Mouse (Mus musculus): ENCODE results near the gene Egln3. TPM values are rescaled to one million over a fixed set of nuclear protein-coding genes. Genes with fewer than 3 reads are reported as not detected.

Gene Egln3
- polyA plus RNA-seq (2015; fragmentation: Nextera tagmentation; extraction: Ambion mirVana): 7.1 and 8.7 TPM in 2 replicates

- peak; percentile 90 for ATAC-seq
- no peak within 1 kb of the TSS for H3K27ac ChIP-seq (ENCODE audit: low read length)
- peak within 1 kb of the TSS; percentile 51 for H3K9ac ChIP-seq (replicated peaks; ENCODE audit: low read depth, low read length)
- peak within 1 kb of the TSS; percentile 59 for H3K4me3 ChIP-seq (replicated peaks; ENCODE audit: low read length)
- H3K9me3 ChIP-seq (ENCODE audit: control insufficient read depth, low read length): no peaks in the 10 kb centered on the region
- H3K4me1 ChIP-seq (replicated peaks; ENCODE audit: control insufficient read depth, insufficient read depth, low read length): peaks cover 18% of the 10 kb centered on the region
- under 1% methylated on average over 25 of the region's 25 CpGs for WGBS
- no peaks in the 10 kb centered on the region for H3K27me3 ChIP-seq (replicated peaks; ENCODE audit: control insufficient read depth, insufficient read depth, low read length)
- H3K4me2 ChIP-seq (ENCODE audit: low read length): peak within 1 kb of the TSS; percentile 94
- no peaks in the 10 kb centered on the region for H3K36me3 ChIP-seq (ENCODE audit: control insufficient read depth, insufficient read depth)
Observed at GRCm38 (mm10) chr12:54203656-54204045, at the start of gene Egln3. Gene Egln3 (minus strand): TSS chr12:54203860.

GRCm38 (mm10) chr12:54253449-54253848 is 49.8 kb upstream of the Egln3 start:
- Histone ChIP-seq H3K27ac (ENCODE audit: low read length) (no peak overlapping the region), H3K9me3 (ENCODE audit: control insufficient read depth, low read length) (no peaks in the 10 kb centered on the region), H3K36me3 (ENCODE audit: control insufficient read depth, insufficient read depth) (no peaks in the 10 kb centered on the region), H3K4me3 (replicated peaks; ENCODE audit: low read length) (no peak overlapping the region), H3K4me2 (ENCODE audit: low read length) (no peak overlapping the region), H3K9ac (replicated peaks; ENCODE audit: low read depth, low read length) (no peak overlapping the region), H3K27me3 (replicated peaks; ENCODE audit: control insufficient read depth, insufficient read depth, low read length) (no peaks in the 10 kb centered on the region), H3K4me1 (replicated peaks; ENCODE audit: control insufficient read depth, insufficient read depth, low read length) (no peaks in the 10 kb centered on the region)
- WGBS: 92% methylated on average over 4 of the region's 4 CpGs
- no peak for ATAC-seq

DNA sequence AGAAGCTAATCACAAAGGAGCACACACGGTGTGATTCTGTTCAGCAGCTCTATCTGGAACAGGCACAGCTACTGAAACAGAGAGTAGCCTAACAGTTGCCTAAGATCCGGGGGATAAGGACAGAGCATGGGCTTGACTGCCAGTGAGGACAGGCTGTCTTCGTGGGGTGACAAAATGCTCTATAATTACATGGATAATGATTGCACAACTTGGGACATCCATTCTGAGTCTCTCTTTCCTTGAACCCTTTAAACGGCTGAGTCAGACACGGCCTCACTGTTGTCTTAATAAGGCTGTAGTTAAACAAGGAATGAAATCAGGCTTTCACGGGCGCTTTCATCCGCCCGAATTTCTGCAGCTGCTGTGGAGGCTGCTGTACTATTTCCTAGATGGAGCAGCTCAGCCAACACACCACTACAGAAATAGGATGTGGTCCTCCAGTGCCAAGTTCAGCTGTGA is 48.3 kb upstream of the Egln3 start:
- H3K36me3 ChIP-seq (ENCODE audit: control insufficient read depth, insufficient read depth): no peaks in the 10 kb centered on the region
- H3K4me3 ChIP-seq (replicated peaks; ENCODE audit: low read length): no peak overlapping the region
- H3K27me3 ChIP-seq (replicated peaks; ENCODE audit: control insufficient read depth, insufficient read depth, low read length): no peaks in the 10 kb centered on the region
- 60% methylated on average over 9 of the region's 9 CpGs for WGBS
- H3K27ac ChIP-seq (ENCODE audit: low read length): no peak overlapping the region
- H3K9ac ChIP-seq (replicated peaks; ENCODE audit: low read depth, low read length): no peak overlapping the region
- no peak for ATAC-seq
- no peak overlapping the region for H3K4me2 ChIP-seq (ENCODE audit: low read length)
- H3K4me1 ChIP-seq (replicated peaks; ENCODE audit: control insufficient read depth, insufficient read depth, low read length): no peaks in the 10 kb centered on the region
- no peaks in the 10 kb centered on the region for H3K9me3 ChIP-seq (ENCODE audit: control insufficient read depth, low read length)

DNA sequence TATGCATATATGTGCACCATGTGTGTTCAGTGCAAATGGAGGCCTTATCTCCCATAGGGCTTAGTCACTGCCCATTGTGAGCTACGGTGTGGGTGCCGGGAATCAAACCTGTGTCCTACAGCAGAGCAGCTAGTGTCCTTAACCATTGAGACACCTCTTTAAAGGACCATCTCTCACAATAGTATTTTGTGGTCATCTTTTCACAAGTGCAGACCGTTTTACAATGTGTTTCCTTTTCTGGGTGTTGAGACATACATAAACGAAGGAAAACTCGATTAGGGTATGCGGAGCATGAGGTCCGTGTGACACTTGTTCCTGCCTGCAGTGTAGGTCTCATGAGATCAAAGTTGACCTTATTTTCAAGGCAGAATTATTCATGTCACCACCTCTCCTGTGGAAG is 44.2 kb upstream of the Egln3 start:
- Histone ChIP-seq H3K4me3 (replicated peaks; ENCODE audit: low read length) (no peak overlapping the region), H3K27ac (ENCODE audit: low read length) (no peak overlapping the region), H3K36me3 (ENCODE audit: control insufficient read depth, insufficient read depth) (no peaks in the 10 kb centered on the region), H3K27me3 (replicated peaks; ENCODE audit: control insufficient read depth, insufficient read depth, low read length) (no peaks in the 10 kb centered on the region), H3K4me2 (ENCODE audit: low read length) (no peak overlapping the region), H3K9me3 (ENCODE audit: control insufficient read depth, low read length) (no peaks in the 10 kb centered on the region), H3K9ac (replicated peaks; ENCODE audit: low read depth, low read length) (no peak overlapping the region), H3K4me1 (replicated peaks; ENCODE audit: control insufficient read depth, insufficient read depth, low read length) (no peaks in the 10 kb centered on the region)
- ATAC-seq: no peak
- WGBS: 95% methylated on average over 7 of the region's 7 CpGs

DNA sequence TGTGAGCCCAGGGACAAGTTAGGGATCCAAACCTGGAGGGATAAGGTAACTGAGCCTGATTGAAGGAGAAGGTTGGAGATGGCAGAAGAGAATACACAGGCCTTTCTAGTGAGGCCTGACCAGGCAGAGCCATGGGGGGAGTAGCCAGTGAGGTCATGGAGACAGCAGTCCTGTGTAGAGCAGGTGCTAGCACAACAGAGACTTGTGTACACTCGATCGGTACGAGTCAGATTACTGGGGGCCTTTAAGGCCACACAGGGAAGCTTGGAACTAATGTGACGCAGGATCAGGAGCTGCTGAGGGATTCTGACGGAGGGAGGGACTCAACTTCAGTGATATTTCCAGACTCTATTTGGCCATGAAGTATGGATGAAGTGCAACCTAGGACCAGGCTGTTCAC is 39.5 kb upstream of the Egln3 start:
- Histone ChIP-seq H3K9me3 (ENCODE audit: control insufficient read depth, low read length) (no peaks in the 10 kb centered on the region), H3K27me3 (replicated peaks; ENCODE audit: control insufficient read depth, insufficient read depth, low read length) (no peaks in the 10 kb centered on the region), H3K4me2 (ENCODE audit: low read length) (no peak overlapping the region), H3K4me3 (replicated peaks; ENCODE audit: low read length) (no peak overlapping the region), H3K9ac (replicated peaks; ENCODE audit: low read depth, low read length) (no peak overlapping the region), H3K27ac (ENCODE audit: low read length) (no peak overlapping the region), H3K4me1 (replicated peaks; ENCODE audit: control insufficient read depth, insufficient read depth, low read length) (no peaks in the 10 kb centered on the region), H3K36me3 (ENCODE audit: control insufficient read depth, insufficient read depth) (no peaks in the 10 kb centered on the region)
- no peak for ATAC-seq
- 90% methylated on average over 5 of the region's 5 CpGs for WGBS

GRCm38 (mm10) chr12:54241976-54242375 is 38.3 kb upstream of the Egln3 start:
- no peak overlapping the region for H3K4me3 ChIP-seq (replicated peaks; ENCODE audit: low read length)
- H3K9ac ChIP-seq (replicated peaks; ENCODE audit: low read depth, low read length): no peak overlapping the region
- H3K27me3 ChIP-seq (replicated peaks; ENCODE audit: control insufficient read depth, insufficient read depth, low read length): no peaks in the 10 kb centered on the region
- no peaks in the 10 kb centered on the region for H3K9me3 ChIP-seq (ENCODE audit: control insufficient read depth, low read length)
- no peaks in the 10 kb centered on the region for H3K36me3 ChIP-seq (ENCODE audit: control insufficient read depth, insufficient read depth)
- H3K4me2 ChIP-seq (ENCODE audit: low read length): no peak overlapping the region
- H3K4me1 ChIP-seq (replicated peaks; ENCODE audit: control insufficient read depth, insufficient read depth, low read length): no peaks in the 10 kb centered on the region
- H3K27ac ChIP-seq (ENCODE audit: low read length): no peak overlapping the region
- ATAC-seq: no peak
- WGBS: 83% methylated on average over 6 of the region's 6 CpGs

DNA sequence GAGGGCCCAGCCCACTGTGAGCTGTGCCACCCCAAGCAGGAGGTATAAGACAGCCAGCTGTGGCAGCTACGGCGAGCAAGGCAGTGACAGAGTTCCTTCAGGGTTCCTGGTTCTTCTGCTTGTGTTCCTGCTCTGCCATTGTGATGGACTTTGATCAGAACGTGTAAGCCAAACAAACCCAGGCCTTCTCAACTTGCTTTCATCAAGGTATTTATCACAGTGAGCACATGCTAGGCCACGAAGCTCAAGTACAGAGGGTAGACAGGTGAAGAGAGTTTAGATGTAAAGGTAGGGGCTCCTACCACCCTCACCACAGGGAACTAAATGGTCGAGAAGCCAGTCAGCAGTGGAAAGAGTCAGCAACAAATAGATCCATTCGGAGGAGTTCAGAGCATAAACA is 30.1 kb upstream of the Egln3 start:
- WGBS: 88% methylated on average over 6 of the region's 6 CpGs
- no peak overlapping the region for H3K4me2 ChIP-seq (ENCODE audit: low read length)
- no peak for ATAC-seq

GRCm38 (mm10) chr12:54232996-54233603 is 29.4 kb upstream of the Egln3 start:
- no peak overlapping the region for H3K27ac ChIP-seq (ENCODE audit: low read length)
- no peaks in the 10 kb centered on the region for H3K4me1 ChIP-seq (replicated peaks; ENCODE audit: control insufficient read depth, insufficient read depth, low read length)
- no peak overlapping the region for H3K9ac ChIP-seq (replicated peaks; ENCODE audit: low read depth, low read length)
- H3K36me3 ChIP-seq (ENCODE audit: control insufficient read depth, insufficient read depth): no peaks in the 10 kb centered on the region
- ATAC-seq: no peak
- H3K9me3 ChIP-seq (ENCODE audit: control insufficient read depth, low read length): 0 out of 2 replicates have a peak, but pooled peaks cover 3% of the 10 kb centered on the region
- H3K4me2 ChIP-seq (ENCODE audit: low read length): no peak overlapping the region
- no peaks in the 10 kb centered on the region for H3K27me3 ChIP-seq (replicated peaks; ENCODE audit: control insufficient read depth, insufficient read depth, low read length)
- WGBS: 41% methylated on average over 7 of the region's 7 CpGs
- H3K4me3 ChIP-seq (replicated peaks; ENCODE audit: low read length): no peak overlapping the region

More for the DNA sequence above, 30.1 kb upstream of the Egln3 start:
- no peaks in the 10 kb centered on the region for H3K36me3 ChIP-seq (ENCODE audit: control insufficient read depth, insufficient read depth)
- H3K4me3 ChIP-seq (replicated peaks; ENCODE audit: low read length): no peak overlapping the region
- H3K27ac ChIP-seq (ENCODE audit: low read length): no peak overlapping the region
- no peak overlapping the region for H3K9ac ChIP-seq (replicated peaks; ENCODE audit: low read depth, low read length)
- 0 out of 2 replicates have a peak, but pooled peaks cover 3% of the 10 kb centered on the region for H3K9me3 ChIP-seq (ENCODE audit: control insufficient read depth, low read length)
- no peaks in the 10 kb centered on the region for H3K27me3 ChIP-seq (replicated peaks; ENCODE audit: control insufficient read depth, insufficient read depth, low read length)
- no peaks in the 10 kb centered on the region for H3K4me1 ChIP-seq (replicated peaks; ENCODE audit: control insufficient read depth, insufficient read depth, low read length)

- H3K36me3 ChIP-seq (ENCODE audit: control insufficient read depth, insufficient read depth): no peaks in the 10 kb centered on the region
- H3K27ac ChIP-seq (ENCODE audit: low read length): no peak overlapping the region
- H3K4me3 ChIP-seq (replicated peaks; ENCODE audit: low read length): no peak overlapping the region
- 23% methylated on average over 5 of the region's 5 CpGs for WGBS
- H3K9ac ChIP-seq (replicated peaks; ENCODE audit: low read depth, low read length): no peak overlapping the region
- H3K9me3 ChIP-seq (ENCODE audit: control insufficient read depth, low read length): 0 out of 2 replicates have a peak, but pooled peaks cover 3% of the 10 kb centered on the region
- H3K4me1 ChIP-seq (replicated peaks; ENCODE audit: control insufficient read depth, insufficient read depth, low read length): no peaks in the 10 kb centered on the region
- no peak for ATAC-seq
- H3K27me3 ChIP-seq (replicated peaks; ENCODE audit: control insufficient read depth, insufficient read depth, low read length): no peaks in the 10 kb centered on the region
- H3K4me2 ChIP-seq (ENCODE audit: low read length): no peak overlapping the region
Observed at GRCm38 (mm10) chr12:54232456-54232855, 28.8 kb upstream of the Egln3 start.

DNA sequence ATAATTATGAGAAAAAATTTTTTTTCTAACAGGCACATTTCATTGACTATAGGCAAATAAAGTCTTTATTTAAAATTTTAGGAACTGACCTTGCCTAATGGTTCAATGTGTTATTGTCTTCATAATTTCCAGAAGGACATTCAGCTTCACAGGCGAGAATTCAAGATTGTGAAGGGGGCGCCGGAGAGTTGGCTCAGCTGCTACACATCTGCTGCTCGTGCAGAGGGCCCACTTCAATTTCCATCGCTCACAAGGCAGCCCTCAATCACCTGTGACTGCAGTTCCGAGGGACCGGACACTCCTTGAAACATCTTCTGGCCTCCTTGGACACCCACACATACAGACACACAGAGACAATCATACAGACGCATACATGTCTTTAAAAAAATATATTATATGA is 23.9 kb upstream of the Egln3 start:
- WGBS: 64% methylated on average over 8 of the region's 8 CpGs
- no peak overlapping the region for H3K9ac ChIP-seq (replicated peaks; ENCODE audit: low read depth, low read length)
- H3K4me1 ChIP-seq (replicated peaks; ENCODE audit: control insufficient read depth, insufficient read depth, low read length): peaks cover under 1% of the 10 kb centered on the region; the same call in 1 of the 2 replicates
- H3K4me2 ChIP-seq (ENCODE audit: low read length): no peak overlapping the region
- H3K27me3 ChIP-seq (replicated peaks; ENCODE audit: control insufficient read depth, insufficient read depth, low read length): no peaks in the 10 kb centered on the region
- H3K27ac ChIP-seq (ENCODE audit: low read length): no peak overlapping the region
- no peaks in the 10 kb centered on the region for H3K9me3 ChIP-seq (ENCODE audit: control insufficient read depth, low read length)
- no peaks in the 10 kb centered on the region for H3K36me3 ChIP-seq (ENCODE audit: control insufficient read depth, insufficient read depth)
- H3K4me3 ChIP-seq (replicated peaks; ENCODE audit: low read length): no peak overlapping the region
- no peak for ATAC-seq
